Mouse (Mus musculus) gastrocnemius, postnatal 4 days (tissue): Measurements from ENCODE around the gene Dnajb13. TPM values are rescaled to one million over a fixed set of nuclear protein-coding genes. Genes with fewer than 3 reads are reported as not detected.

Experiments
- DNase-seq, 2 experiments: peaks; one replicate each; pipeline ENCODE4 v3.0.0; 2021 to 2022; ENCODE audit warnings: low spot score in 2 of 2, mixed read lengths in 2 of 2
- total RNA-seq, 2 experiments: library from RNA; stranded (reverse); gene quantifications; 2 replicates each; pipeline ENCODE4 v1.2.3; 2021

Gene Dnajb13
- total RNA-seq, 2 experiments from 2014 or later: 0.18 to 0.20 TPM

DNA sequence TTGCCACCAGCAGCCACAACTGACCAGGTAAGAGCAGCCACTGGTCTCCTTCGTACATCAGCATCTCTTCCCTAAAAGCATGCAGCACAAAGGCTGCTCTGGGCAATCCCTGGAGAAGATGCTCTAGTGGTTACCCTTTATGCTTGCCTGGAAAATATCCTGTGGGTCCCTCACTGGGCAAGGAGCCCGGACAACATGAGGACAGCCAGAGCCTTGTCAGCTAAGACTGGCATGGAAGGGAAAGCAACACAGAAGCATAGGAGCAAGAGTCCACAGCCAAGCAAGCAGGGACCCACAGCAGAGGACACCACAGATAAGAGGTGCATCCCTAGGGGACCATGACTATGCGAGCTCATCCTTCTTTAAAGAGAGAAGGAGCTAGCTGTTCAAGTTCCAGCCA is 54.9 kb downstream of the Dnajb13 start:
- DNase-seq: no peak

DNA sequence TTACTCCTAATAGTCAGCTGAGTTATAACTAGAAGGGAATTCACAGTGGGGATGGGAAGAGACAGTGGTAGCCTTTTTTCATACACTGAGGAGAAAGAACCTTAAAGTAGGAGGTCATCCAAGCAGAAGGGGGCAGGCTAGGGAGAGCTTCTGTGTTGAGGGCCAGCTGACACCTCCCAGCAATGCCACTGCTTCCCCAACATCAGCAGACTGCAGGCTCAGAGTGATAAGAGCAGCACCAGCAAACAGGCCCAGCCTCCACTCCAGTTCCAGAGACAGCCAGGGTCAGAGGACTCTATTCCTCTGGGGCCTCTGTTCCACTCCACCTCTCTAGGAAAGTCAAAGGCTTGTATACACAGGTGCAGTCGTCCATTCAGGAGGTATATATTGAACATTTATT is 56.6 kb downstream of the Dnajb13 start:
- DNase-seq: no peak

Other genes with a start within 250 kb of the Dnajb13 start
- gene P4ha3, start 229.4 kb downstream of the Dnajb13 start, total RNA-seq: 10 to 100 TPM; 15.2 to 17.6 TPM
- 10 to 100 TPM; 12.6 to 14.3 TPM for gene C2cd3, start 142.7 kb downstream of the Dnajb13 start, total RNA-seq
- gene Ppme1, start 142.7 kb downstream of the Dnajb13 start, total RNA-seq: 10 to 100 TPM; 31.4 to 42.2 TPM
- 10 to 100 TPM; 46.7 to 47.5 TPM for gene Ucp3, start 42.0 kb downstream of the Dnajb13 start, total RNA-seq
- 100 to 1,000 TPM; 191 to 225 TPM for gene Ucp2, start 21.6 kb downstream of the Dnajb13 start, total RNA-seq
- gene Coa4, start 22.1 kb upstream of the Dnajb13 start, total RNA-seq: 10 to 100 TPM; 10.7 to 13.1 TPM
- 10 to 100 TPM; 74.5 to 88.0 TPM for gene Rab6a, start 92.5 kb upstream of the Dnajb13 start, total RNA-seq
- 10 to 100 TPM; 60.1 to 67.2 TPM for gene Mrpl48, start 93.3 kb upstream of the Dnajb13 start, total RNA-seq
- gene Plekhb1, start 147.5 kb upstream of the Dnajb13 start, total RNA-seq: 10 to 100 TPM; 18.0 to 21.6 TPM
- 10 to 100 TPM; 65.7 to 67.8 TPM for gene Fam168a, start 191.7 kb upstream of the Dnajb13 start, total RNA-seq